Mouse (Mus musculus) embryonic fibroblast, embryonic 13.5 days (primary cell): ENCODE measurements at regions not wholly inside any gene's neighbourhood (a gene's known extent, or its start where the extent isn't known, plus 50 kb on each side); places are given as distances from the start of the nearest gene placed in this dataset.

Experiments used
- CTCF ChIP-seq: IDR thresholded peaks from 2 replicates; pipeline ENCODE4 v1.5.1; 2011; ENCODE audit warnings: mild to moderate bottlenecking, control low read depth, low read length, moderate library complexity, borderline replicate concordance; ENCODE audit not compliant: insufficient read depth
- POLR2A ChIP-seq: IDR thresholded peaks from 2 replicates; pipeline ENCODE4 v1.6.1; 2011; ENCODE audit warnings: low read depth, mild to moderate bottlenecking, control low read depth, low read length, moderate library complexity

- TF ChIP-seq POLR2A: no peak
- no peak for TF ChIP-seq CTCF
These were observed 249.6 kb downstream of the Insig2 start for GRCm38 (mm10) chr1:121082839-121083238.
